Mouse (Mus musculus): ENCODE measurements around the gene Bola3.

- TF ChIP-seq GATA1 (IDR thresholded peaks at IDR 0.05; ENCODE audit: borderline replicate concordance, low read length) (no peak), FLI1 (IDR thresholded peaks at IDR 0.05; ENCODE audit: low read length) (no peak)
These were observed 23.2 kb upstream of the Bola3 start, which contains the start of the genes Mthfd2 and Mob1a for GRCm38 (mm10) chr6:83325525-83326393.

Data from megakaryocyte, embryonic 14.5 days (primary cell).